Mouse (Mus musculus) lung, adult 2 months (tissue): Measurements from ENCODE around the gene Cd207. TPM values are rescaled to one million over a fixed set of nuclear protein-coding genes. Genes with fewer than 3 reads are reported as not detected.
A peak's percentile ranks its signal among the peaks of the same experiment; 100 is the strongest.

Source experiments
- DNase-seq: peaks from one replicate; pipeline ENCODE4 v3.0.0; 2022
- H3K4me1 ChIP-seq: fragments of 200-500 bp; 2 replicates; pipeline ENCODE4 v1.6.1; 2011; ENCODE audit warnings: low read length; ENCODE audit not compliant: control insufficient read depth, insufficient read depth
- H3K4me3 ChIP-seq: fragments of 200-500 bp; replicated peaks from 2 replicates; pipeline ENCODE3; 2011; ENCODE audit warnings: low read depth, mild to moderate bottlenecking, control low read depth, low read length; ENCODE audit errors: extremely low read depth
- CTCF ChIP-seq: fragments of 200-500 bp; IDR thresholded peaks from 2 replicates; pipeline ENCODE4 v1.5.1; 2011; ENCODE audit warnings: mild to moderate bottlenecking, low read length, control low read depth; ENCODE audit not compliant: insufficient read depth
- POLR2A ChIP-seq: fragments of 200-500 bp; IDR thresholded peaks from 2 replicates; pipeline ENCODE4 v1.6.1; 2011; ENCODE audit warnings: low read depth, mild to moderate bottlenecking, control low read depth, low read length, borderline replicate concordance; ENCODE audit errors: extremely low read depth
- WGBS: fragments of 180-500 bp; shearing (Covaris S2); methylation state at CpG from one replicate; pipeline ENCODE4 v1.1.7; 2018; 5-methylcytosine and 5-hydroxymethylcytosine counted together
- polyA plus RNA-seq: library from polyadenylated mRNA; depleted of rRNA; stranded (reverse); fragments of >200 nt; gene quantifications from 2 replicates; pipeline ENCODE4 v1.2.3, GENCODE M21; 2012

Cd207 gene
- polyA plus RNA-seq, 1 experiment = 1.2 TPM

- DNase-seq = no peak
- Histone ChIP-seq H3K4me1 (peaks cover 4% of the 10 kb centered on the region; the same call in 1 of the 2 replicates), H3K4me3 (peak within 1 kb of the TSS; percentile 18)
- WGBS = 1% methylated on average over 46 of the region's 46 CpGs
- TF ChIP-seq CTCF = no peak
- no peak for TF ChIP-seq POLR2A
These were observed 33.5 kb upstream of the Cd207 start, which contains the start of gene Vax2 for GRCm38 (mm10) chr6:83711067-83711675. Vax2 (plus strand) TSS chr6:83711264.

- no peak for DNase-seq
- Histone ChIP-seq H3K4me1 (peaks cover 4% of the 10 kb centered on the region; the same call in 1 of the 2 replicates), H3K4me3 (peak overlapping the region; percentile 18)
- WGBS = 1% methylated on average over 32 of the region's 32 CpGs
- TF ChIP-seq CTCF (no peak), POLR2A (no peak)
These were observed 32.9 kb upstream of the Cd207 start for GRCm38 (mm10) chr6:83710361-83711066.

- H3K4me3 ChIP-seq = no peak overlapping the region
- 5% methylated on average over 6 of the region's 6 CpGs for WGBS
- no peak for DNase-seq
- peaks cover 4% of the 10 kb centered on the region; the same call in 1 of the 2 replicates for H3K4me1 ChIP-seq
- TF ChIP-seq CTCF = no peak
- TF ChIP-seq POLR2A = no peak
These were observed 30.3 kb upstream of the Cd207 start for GRCm38 (mm10) chr6:83707738-83708510.

GRCm38 (mm10) chr6:83704701-83705100 is 27.0 kb upstream of the Cd207 start:
- no peak for DNase-seq
- H3K4me3 ChIP-seq = no peak overlapping the region
- no peaks in the 10 kb centered on the region for H3K4me1 ChIP-seq
- WGBS = 23% methylated on average over 5 of the region's 5 CpGs
- TF ChIP-seq POLR2A (no peak), CTCF (no peak)

- 12% methylated on average over 1 of the region's 1 CpGs for WGBS
- no peaks in the 10 kb centered on the region for H3K4me1 ChIP-seq
These were observed 26.6 kb upstream of the Cd207 start for GRCm38 (mm10) chr6:83704294-83704693.

GRCm38 (mm10) chr6:83703722-83704078 is 26.0 kb upstream of the Cd207 start:
- WGBS = 3% methylated on average over 10 of the region's 10 CpGs
- Histone ChIP-seq H3K4me1 (no peaks in the 10 kb centered on the region), H3K4me3 (no peak overlapping the region)
- TF ChIP-seq POLR2A (no peak), CTCF (no peak)
- DNase-seq = no peak

More at GRCm38 (mm10) chr6:83704294-83704693, 26.6 kb upstream of the Cd207 start:
- TF ChIP-seq CTCF (no peak), POLR2A (no peak)
- no peak overlapping the region for H3K4me3 ChIP-seq
- DNase-seq = no peak

- Histone ChIP-seq H3K4me3 (no peak overlapping the region), H3K4me1 (no peaks in the 10 kb centered on the region)
- no peak for DNase-seq
- TF ChIP-seq CTCF = no peak
- no peak for TF ChIP-seq POLR2A
- WGBS = 3% methylated on average over 27 of the region's 27 CpGs
These were observed 25.5 kb upstream of the Cd207 start for GRCm38 (mm10) chr6:83703000-83703721.

- Histone ChIP-seq H3K4me1 (no peaks in the 10 kb centered on the region), H3K4me3 (no peak overlapping the region)
- DNase-seq = no peak
- TF ChIP-seq CTCF (no peak), POLR2A (no peak)
- WGBS = 3% methylated on average over 53 of the region's 53 CpGs
These were observed 24.7 kb upstream of the Cd207 start for GRCm38 (mm10) chr6:83702146-83702999.

- WGBS = 3% methylated on average over 11 of the region's 11 CpGs
- Histone ChIP-seq H3K4me1 (no peaks in the 10 kb centered on the region), H3K4me3 (no peak overlapping the region)
- DNase-seq = no peak
- TF ChIP-seq CTCF (no peak), POLR2A (no peak)
These were observed 23.3 kb upstream of the Cd207 start for GRCm38 (mm10) chr6:83701001-83701400.

GRCm38 (mm10) chr6:83699971-83700370 is 22.3 kb upstream of the Cd207 start:
- Histone ChIP-seq H3K4me3 (no peak overlapping the region), H3K4me1 (no peaks in the 10 kb centered on the region)
- 8% methylated on average over 5 of the region's 5 CpGs for WGBS
- TF ChIP-seq POLR2A (no peak), CTCF (no peak)
- no peak for DNase-seq
